In genomic region chr6:18848702-18849061, GRCm38 (mm10) we compare ENCODE assay signal across 9 mouse cellular contexts. TPM values are rescaled to one million over a fixed set of nuclear protein-coding genes. Genes with fewer than 3 reads are reported as not detected.
DNase-seq lines count a peak whose midpoint lies in the region; ATAC-seq and TF ChIP-seq lines count a peak whose summit lies in the region.
"Had no signal": no experiment of that assay in that cellular context is flagged by ENCODE, and none has a peak within 500 bp of the region (broad histone marks: within the 10 kb centered on the region; RNA-seq: fewer than 3 reads in every experiment).

No protein-coding gene starts in this region.

- no peaks in the 10 kb centered on the region for H3K27me3 ChIP-seq in embryonic facial prominence, embryonic 11.5 days (ENCODE audit: control insufficient read depth, insufficient read depth, low read length)
- no peaks in the 10 kb centered on the region for H3K27me3 ChIP-seq in intestine, embryonic 14.5 days (replicated peaks; ENCODE audit: control insufficient read depth, insufficient read depth, low read length)
- H3K27me3 ChIP-seq in neural tube, embryonic 14.5 days (ENCODE audit: control insufficient read depth, insufficient read depth, low read length) = no peaks in the 10 kb centered on the region

- H3K9ac ChIP-seq in embryonic facial prominence, embryonic 11.5 days (replicated peaks; ENCODE audit: low read length) = peak overlapping the region; percentile 94
- H3K9ac ChIP-seq in intestine, embryonic 14.5 days (ENCODE audit: low read length) = peak overlapping the region; percentile 97
- H3K9ac ChIP-seq in neural tube, embryonic 14.5 days (replicated peaks; ENCODE audit: low read depth, low read length) = peak overlapping the region; percentile 93

- 0% methylated on average over 28 of the region's 28 CpGs for WGBS in embryonic facial prominence, embryonic 11.5 days
- 1% methylated on average over 27 of the region's 28 CpGs for WGBS in intestine, embryonic 14.5 days
- under 1% methylated on average over 24 of the region's 28 CpGs for WGBS in neural tube, embryonic 14.5 days

- TF ChIP-seq CTCF in layer of hippocampus, adult 2 months (conservative IDR thresholded peaks at IDR 0.05) = no peak

- H3K36me3 ChIP-seq in embryonic facial prominence, embryonic 11.5 days (replicated peaks; ENCODE audit: control insufficient read depth, insufficient read depth, low read depth, low read length) = no peaks in the 10 kb centered on the region; the same call in 1 of the 2 replicates
- peaks cover 29% of the 10 kb centered on the region for H3K36me3 ChIP-seq in intestine, embryonic 14.5 days (ENCODE audit: control insufficient read depth, insufficient read depth, low read length)
- no peaks in the 10 kb centered on the region; the same call in 1 of the 2 replicates for H3K36me3 ChIP-seq in neural tube, embryonic 14.5 days (ENCODE audit: control insufficient read depth, insufficient read depth, low read length)

- H3K9me3 ChIP-seq in embryonic facial prominence, embryonic 11.5 days (replicated peaks; ENCODE audit: control insufficient read depth, low read length) = no peaks in the 10 kb centered on the region
- no peaks in the 10 kb centered on the region for H3K9me3 ChIP-seq in intestine, embryonic 14.5 days (ENCODE audit: control insufficient read depth, low read length)
- H3K9me3 ChIP-seq in neural tube, embryonic 14.5 days (ENCODE audit: control insufficient read depth, low read length) = no peaks in the 10 kb centered on the region

- H3K4me1 ChIP-seq in embryonic facial prominence, embryonic 11.5 days (ENCODE audit: control insufficient read depth, insufficient read depth, low read length) = no peaks in the 10 kb centered on the region
- H3K4me1 ChIP-seq in intestine, embryonic 14.5 days (replicated peaks; ENCODE audit: control insufficient read depth, insufficient read depth, low read length) = peaks cover 12% of the 10 kb centered on the region
- H3K4me1 ChIP-seq in neural tube, embryonic 14.5 days (ENCODE audit: control insufficient read depth, insufficient read depth, low read length) = peaks cover 12% of the 10 kb centered on the region

- H3K27ac ChIP-seq in layer of hippocampus, adult 2 months = peak overlapping the region; percentile 95
- peak overlapping the region; percentile 86 for H3K27ac ChIP-seq in embryonic facial prominence, embryonic 11.5 days (replicated peaks; ENCODE audit: low read depth, low read length)
- peak overlapping the region; percentile 96 for H3K27ac ChIP-seq in intestine, embryonic 14.5 days (ENCODE audit: low read depth)
- H3K27ac ChIP-seq in neural tube, embryonic 14.5 days (ENCODE audit: low read depth, low read length) = peak overlapping the region; percentile 92

- ATAC-seq in embryonic facial prominence, embryonic 11.5 days (replicated peaks; ENCODE audit: insufficient number of reproducible peaks, low FRiP score, low TSS enrichment, low read depth) = no peak; the same call in none of the 2 replicates
- peak; percentile 84; the same call in 1 of the 2 replicates for ATAC-seq in intestine, embryonic 14.5 days (replicated peaks; ENCODE audit: low FRiP score, low TSS enrichment, low read depth)
- no peak; the same call in 1 of the 2 replicates for ATAC-seq in neural tube, embryonic 14.5 days (ENCODE audit: low read depth)

- H3K4me3 ChIP-seq in layer of hippocampus, adult 2 months = peak overlapping the region; percentile 86
- H3K4me3 ChIP-seq in embryonic facial prominence, embryonic 11.5 days (ENCODE audit: low read depth, low read length) = peak overlapping the region; percentile 71
- peak overlapping the region; percentile 72 for H3K4me3 ChIP-seq in intestine, embryonic 14.5 days (ENCODE audit: low read depth, low read length)
- peak overlapping the region; percentile 82 for H3K4me3 ChIP-seq in neural tube, embryonic 14.5 days (ENCODE audit: low read depth, low read length)

- H3K4me2 ChIP-seq in embryonic facial prominence, embryonic 11.5 days (ENCODE audit: low read depth, low read length) = peak overlapping the region; percentile 46
- H3K4me2 ChIP-seq in intestine, embryonic 14.5 days (ENCODE audit: low read length) = peak overlapping the region; percentile 77
- H3K4me2 ChIP-seq in neural tube, embryonic 14.5 days (ENCODE audit: low read depth, low read length) = peak overlapping the region; percentile 66

- DNase-seq in layer of hippocampus, adult 2 months (ENCODE audit: low spot score in 2 of 2) = no peak
- DNase-seq in layer of hippocampus, adult 9-11 months = no peak
- no peak for DNase-seq in embryonic facial prominence, embryonic 11.5 days (ENCODE audit: low spot score)
- DNase-seq in intestine, embryonic 14.5 days (ENCODE audit: low spot score) = no peak
- no peak for DNase-seq in kidney, adult 11 months
- DNase-seq in frontal cortex, postnatal 10 days (ENCODE audit: low spot score in 2 of 2) = no peak
- no peak for DNase-seq in left cerebral cortex, adult 9 months (ENCODE audit: low spot score in 2 of 2)

RNA-seq across cellular contexts. Expression of gene Lsm8, which starts 0.3 kb away (rescaled TPM):
- total RNA-seq in layer of hippocampus, adult 2 months (2021) = 10 to 100 TPM; 39.0 to 39.5 TPM
- 231 and 244 TPM in 2 replicates for polyA plus RNA-seq in embryonic facial prominence, embryonic 11.5 days (2014; fragmentation: Nextera tagmentation; extraction: Ambion mirVana)
- 164 and 168 TPM in 2 replicates for polyA plus RNA-seq in intestine, embryonic 14.5 days (2014; fragmentation: Nextera tagmentation; extraction: Ambion mirVana)
- polyA plus RNA-seq in neural tube, embryonic 14.5 days (2014; fragmentation: Nextera tagmentation; extraction: Ambion mirVana) = 83.8 and 86.2 TPM in 2 replicates

RNA-seq across cellular contexts. Expression of gene Ankrd7, which starts 17.4 kb away (rescaled TPM):
- total RNA-seq in layer of hippocampus, adult 2 months (2021) = not detected
- not detected in 2 replicates for polyA plus RNA-seq in embryonic facial prominence, embryonic 11.5 days (2014; fragmentation: Nextera tagmentation; extraction: Ambion mirVana)
- polyA plus RNA-seq in intestine, embryonic 14.5 days (2014; fragmentation: Nextera tagmentation; extraction: Ambion mirVana) = 0.36 TPM in 1 of 2 replicates, not detected in the other
- not detected in 2 replicates for polyA plus RNA-seq in neural tube, embryonic 14.5 days (2014; fragmentation: Nextera tagmentation; extraction: Ambion mirVana)
- total RNA-seq: adrenal gland, postnatal 10 days had no signal
